Mouse (Mus musculus): Measurements from ENCODE around the gene Tmem238. TPM values are rescaled to one million over a fixed set of nuclear protein-coding genes. Genes with fewer than 3 reads are reported as not detected.
A peak's percentile ranks its signal among the peaks of the same experiment; 100 is the strongest.
"Not testable (repeated sequence)": the region's sequence is repeated elsewhere in the genome, so short reads cannot be mapped to it uniquely, and the experiment has no call there.

Gene Tmem238
- 4.3 and 5.3 TPM in 2 replicates for polyA plus RNA-seq (2011; ENCODE audit: insufficient read length, low read depth, missing spikeins)

DNA sequence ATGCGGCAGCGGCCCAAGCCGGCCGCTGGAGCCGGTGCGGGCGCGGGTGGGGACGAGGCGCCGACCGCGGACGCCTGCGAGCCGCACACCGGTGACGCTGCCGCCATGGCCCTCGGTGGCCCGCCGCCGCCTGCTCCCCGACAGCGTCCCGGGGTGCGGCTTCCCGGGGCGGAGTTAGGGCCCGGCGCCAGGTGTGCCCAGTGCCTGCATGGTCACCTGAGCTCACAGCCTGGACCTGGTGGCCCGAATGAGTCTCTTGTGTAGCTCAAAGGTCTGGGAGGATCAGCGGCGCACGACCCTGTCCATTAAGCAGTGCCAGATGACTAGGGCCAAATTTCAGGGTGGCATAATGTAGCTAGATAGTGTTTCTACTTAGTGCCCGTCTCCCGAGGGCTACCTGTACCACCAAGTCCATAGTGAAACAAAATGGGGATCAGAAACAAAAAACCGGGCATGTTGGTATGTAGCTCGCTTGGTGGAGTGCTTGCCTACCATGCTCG lies at the start of gene Tmem238:
Tmem238 (minus strand) TSS at position 221 of the 500 bp plus-strand sequence.
- H3K4me1 ChIP-seq (ENCODE audit: control insufficient read depth, insufficient read depth, low read length), result peaks cover 2% of the 10 kb centered on the region; the same call in 1 of the 2 replicates
- TF ChIP-seq CTCF (IDR thresholded peaks at IDR 0.05; ENCODE audit: borderline replicate concordance, insufficient read depth, low read length) (no peak), POLR2A (IDR thresholded peaks at IDR 0.05; ENCODE audit: low read depth, low read length) (no peak; the same call in 1 of the 2 replicates)
- peak within 1 kb of the TSS; percentile 61 for H3K4me3 ChIP-seq (ENCODE audit: insufficient read depth, low read length)
- no peak within 1 kb of the TSS for H3K27ac ChIP-seq (ENCODE audit: insufficient read depth, low read length)

DNA sequence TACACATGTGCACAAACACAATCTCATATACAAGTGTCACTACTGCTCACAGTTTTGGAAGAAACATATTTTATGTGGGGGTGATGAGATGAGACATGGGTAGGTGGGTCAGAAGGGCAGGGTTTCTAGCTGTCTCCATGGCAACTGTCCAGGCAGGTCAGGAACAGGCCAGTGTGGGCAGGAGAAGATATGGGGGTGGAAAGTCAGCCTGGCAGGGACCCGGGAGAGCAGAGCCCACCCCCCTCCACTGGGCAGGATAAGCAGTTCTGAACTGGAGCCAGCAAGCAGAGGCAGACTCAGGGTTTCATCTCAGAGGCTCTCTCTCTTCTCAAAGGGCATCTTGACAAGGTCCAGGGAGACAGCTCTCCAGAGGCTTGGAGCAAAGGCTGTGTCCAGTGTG lies 48.2 kb upstream of the Tmem238 start:
- no peak overlapping the region for H3K4me3 ChIP-seq (ENCODE audit: insufficient read depth, low read length)
- no peaks in the 10 kb centered on the region for H3K4me1 ChIP-seq (ENCODE audit: control insufficient read depth, insufficient read depth, low read length)
- TF ChIP-seq CTCF (IDR thresholded peaks at IDR 0.05; ENCODE audit: borderline replicate concordance, insufficient read depth, low read length) (no peak), POLR2A (IDR thresholded peaks at IDR 0.05; ENCODE audit: low read depth, low read length) (no peak)
- H3K27ac ChIP-seq (ENCODE audit: insufficient read depth, low read length), result no peak overlapping the region

DNA sequence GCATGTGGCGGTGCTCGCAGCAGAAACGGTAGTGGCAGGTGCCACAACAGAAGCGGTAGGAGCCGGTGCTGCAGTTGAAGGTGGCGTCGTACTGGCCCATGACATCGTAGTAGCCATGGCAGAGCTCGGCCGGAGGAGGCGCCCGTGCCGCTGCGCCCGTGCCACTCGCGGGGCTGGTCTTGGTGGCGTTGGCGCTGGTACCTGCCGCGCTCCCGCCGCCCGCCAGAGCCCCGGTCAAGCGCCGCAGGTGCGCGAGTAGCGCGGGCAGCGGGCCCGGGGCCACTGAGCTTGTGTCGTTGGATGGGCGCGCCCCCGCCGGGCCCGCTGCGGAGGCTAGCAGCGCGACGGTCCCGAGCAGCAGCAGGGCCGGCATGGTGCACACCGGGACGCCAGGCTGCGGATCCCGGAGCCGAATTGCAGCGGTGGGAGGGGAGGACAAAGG lies 46.9 kb upstream of the Tmem238 start:
- no peaks in the 10 kb centered on the region for H3K4me1 ChIP-seq (ENCODE audit: control insufficient read depth, insufficient read depth, low read length)
- H3K4me3 ChIP-seq (ENCODE audit: insufficient read depth, low read length), result no peak overlapping the region
- TF ChIP-seq CTCF (IDR thresholded peaks at IDR 0.05; ENCODE audit: borderline replicate concordance, insufficient read depth, low read length) (peak; percentile 45; the same call in 1 of the 2 replicates), POLR2A (IDR thresholded peaks at IDR 0.05; ENCODE audit: low read depth, low read length) (no peak)
- no peak overlapping the region for H3K27ac ChIP-seq (ENCODE audit: insufficient read depth, low read length)

DNA sequence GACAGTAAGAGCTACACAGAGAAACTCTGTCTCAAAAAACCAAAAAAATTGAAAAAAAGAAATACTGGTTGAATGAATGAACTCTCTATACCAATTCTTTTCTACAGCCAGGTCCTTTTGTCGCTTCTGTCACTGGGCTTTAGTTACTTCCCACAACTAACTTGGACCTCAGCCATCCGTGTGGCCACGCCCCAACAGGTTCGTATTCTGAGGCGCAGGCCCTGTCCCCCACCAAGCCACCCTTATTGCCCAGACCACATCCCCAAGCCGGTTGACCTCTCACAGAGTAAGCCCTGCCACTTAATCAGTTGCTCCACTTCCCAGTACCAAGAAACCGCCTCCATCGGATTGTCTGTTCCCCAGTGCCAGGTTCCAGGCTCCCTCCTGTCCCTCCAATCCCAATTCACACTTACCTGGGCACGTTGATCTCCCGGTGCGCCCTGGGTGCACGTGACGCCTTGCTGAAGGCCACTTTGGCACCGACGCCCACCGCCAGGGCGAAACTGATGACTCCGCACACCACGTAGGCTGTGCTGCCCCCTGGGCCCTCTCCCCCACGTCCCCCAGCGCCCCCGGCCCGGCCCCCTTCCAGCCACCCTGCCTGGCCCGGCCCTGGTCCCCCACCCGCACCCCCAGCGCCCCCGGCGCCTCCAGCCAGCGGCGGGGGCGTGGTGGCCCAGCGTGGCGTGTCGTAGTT lies 46.3 kb upstream of the Tmem238 start:
- TF ChIP-seq CTCF (IDR thresholded peaks at IDR 0.05; ENCODE audit: borderline replicate concordance, insufficient read depth, low read length) (no peak), POLR2A (IDR thresholded peaks at IDR 0.05; ENCODE audit: low read depth, low read length) (no peak)
- Histone ChIP-seq H3K27ac (ENCODE audit: insufficient read depth, low read length) (no peak overlapping the region), H3K4me3 (ENCODE audit: insufficient read depth, low read length) (no peak overlapping the region), H3K4me1 (ENCODE audit: control insufficient read depth, insufficient read depth, low read length) (no peaks in the 10 kb centered on the region)

DNA sequence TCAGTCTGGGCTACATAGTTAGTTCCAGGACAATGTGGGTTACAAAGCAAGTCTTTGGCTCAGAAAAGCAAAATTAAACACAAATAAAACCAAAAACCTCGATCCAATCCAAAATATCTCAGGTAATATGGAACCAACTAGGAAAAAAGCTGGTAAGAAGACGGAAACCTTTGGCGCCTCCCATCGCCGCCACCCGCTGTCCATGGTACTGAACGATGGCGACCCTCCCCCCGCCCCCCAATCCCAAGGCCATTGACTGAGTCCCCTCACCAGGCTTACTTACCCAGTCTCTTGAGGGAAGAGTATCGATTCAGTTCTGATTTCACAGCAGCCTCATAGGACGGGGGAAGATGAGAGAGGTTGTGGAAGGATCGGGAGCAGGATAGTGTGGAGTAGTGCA lies 41.0 kb upstream of the Tmem238 start:
- TF ChIP-seq POLR2A (IDR thresholded peaks at IDR 0.05; ENCODE audit: low read depth, low read length) (no peak), CTCF (IDR thresholded peaks at IDR 0.05; ENCODE audit: borderline replicate concordance, insufficient read depth, low read length) (no peak)
- H3K4me1 ChIP-seq (ENCODE audit: control insufficient read depth, insufficient read depth, low read length), result no peaks in the 10 kb centered on the region
- no peak overlapping the region for H3K27ac ChIP-seq (ENCODE audit: insufficient read depth, low read length)
- no peak overlapping the region for H3K4me3 ChIP-seq (ENCODE audit: insufficient read depth, low read length)

DNA sequence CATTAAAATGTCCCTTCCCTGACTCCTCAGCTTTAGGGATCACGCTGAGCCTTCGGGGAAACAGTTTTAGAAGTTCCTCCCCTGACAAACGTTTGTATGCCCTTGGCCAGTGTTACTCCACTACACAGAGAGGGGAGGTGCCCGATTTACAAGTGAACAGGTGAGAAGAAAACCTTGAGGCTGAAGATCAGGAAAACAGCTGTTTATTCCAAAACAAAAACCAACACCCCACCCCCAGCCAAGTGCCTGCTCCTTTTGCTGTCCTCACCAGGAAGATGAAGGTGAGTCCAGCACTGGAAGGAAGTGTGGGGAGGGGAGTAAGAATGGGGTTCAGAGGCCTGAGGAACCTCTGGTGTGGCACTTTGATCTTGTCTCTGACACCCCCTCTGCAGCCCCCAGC lies 35.9 kb upstream of the Tmem238 start:
- H3K4me3 ChIP-seq (ENCODE audit: insufficient read depth, low read length), result no peak overlapping the region
- H3K4me1 ChIP-seq (ENCODE audit: control insufficient read depth, insufficient read depth, low read length), result no peaks in the 10 kb centered on the region
- H3K27ac ChIP-seq (ENCODE audit: insufficient read depth, low read length), result no peak overlapping the region
- TF ChIP-seq POLR2A (IDR thresholded peaks at IDR 0.05; ENCODE audit: low read depth, low read length) (no peak), CTCF (IDR thresholded peaks at IDR 0.05; ENCODE audit: borderline replicate concordance, insufficient read depth, low read length) (no peak)

DNA sequence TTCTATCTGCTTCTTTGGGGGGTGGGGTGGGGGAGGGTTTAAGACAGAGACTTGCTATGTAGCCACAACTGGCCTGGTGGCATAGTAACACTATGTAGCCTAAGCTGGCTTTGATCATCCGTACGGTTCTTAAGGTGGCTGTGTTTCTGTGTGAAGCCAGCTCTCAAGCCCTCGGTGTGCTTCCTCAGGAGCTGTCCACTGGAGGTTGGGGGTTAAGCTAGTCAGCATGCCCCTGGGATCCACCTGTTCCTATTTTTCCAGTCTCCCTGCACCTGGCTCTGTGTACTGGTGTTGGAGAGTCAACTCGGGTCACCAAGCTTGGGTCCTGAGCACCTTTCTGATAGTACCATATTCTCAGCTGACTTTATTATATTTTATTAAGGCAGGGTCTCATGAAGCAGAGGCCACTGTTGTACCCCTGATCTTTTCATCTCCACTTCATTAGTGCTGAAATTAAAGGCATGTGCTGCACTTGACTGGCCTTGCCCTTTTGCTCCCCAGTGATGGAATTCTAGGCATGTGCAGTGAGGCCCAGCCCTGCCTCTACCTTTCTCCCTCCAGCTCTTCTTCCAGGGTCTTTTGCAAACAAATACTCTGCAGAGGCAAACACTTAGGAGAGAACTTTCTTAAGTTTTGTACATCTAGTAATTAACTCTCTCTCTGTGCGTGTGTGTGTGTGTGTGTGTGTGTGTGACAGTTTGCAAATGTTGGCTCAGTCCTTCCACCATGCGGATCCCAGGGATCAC lies 32.9 kb upstream of the Tmem238 start:
- Histone ChIP-seq H3K4me3 (ENCODE audit: insufficient read depth, low read length) (no peak overlapping the region), H3K27ac (ENCODE audit: insufficient read depth, low read length) (no peak overlapping the region), H3K4me1 (ENCODE audit: control insufficient read depth, insufficient read depth, low read length) (no peaks in the 10 kb centered on the region)
- TF ChIP-seq POLR2A (IDR thresholded peaks at IDR 0.05; ENCODE audit: low read depth, low read length) (no peak), CTCF (IDR thresholded peaks at IDR 0.05; ENCODE audit: borderline replicate concordance, insufficient read depth, low read length) (no peak)

DNA sequence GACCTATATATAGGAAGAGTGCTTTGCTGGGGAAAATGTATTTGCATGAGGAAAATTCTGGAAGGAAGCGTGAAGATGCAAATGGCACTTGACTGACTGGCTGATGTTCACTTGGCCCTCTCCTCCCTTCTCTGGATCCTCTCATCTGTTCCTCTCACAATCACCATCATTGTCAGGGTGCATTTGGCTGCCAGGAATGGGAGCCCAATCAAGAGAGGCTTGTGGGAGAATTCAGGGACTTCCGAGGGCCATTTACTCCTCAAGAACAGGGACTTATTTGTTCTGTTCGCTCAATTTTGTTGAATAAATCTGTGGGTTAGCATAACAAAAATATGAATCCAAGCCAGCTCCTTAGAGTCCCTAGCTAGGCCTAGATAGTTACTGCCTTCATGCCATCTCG lies 32.2 kb upstream of the Tmem238 start:
- TF ChIP-seq CTCF (IDR thresholded peaks at IDR 0.05; ENCODE audit: borderline replicate concordance, insufficient read depth, low read length) (no peak), POLR2A (IDR thresholded peaks at IDR 0.05; ENCODE audit: low read depth, low read length) (no peak)
- H3K4me3 ChIP-seq (ENCODE audit: insufficient read depth, low read length), result no peak overlapping the region
- no peaks in the 10 kb centered on the region for H3K4me1 ChIP-seq (ENCODE audit: control insufficient read depth, insufficient read depth, low read length)
- H3K27ac ChIP-seq (ENCODE audit: insufficient read depth, low read length), result no peak overlapping the region

DNA sequence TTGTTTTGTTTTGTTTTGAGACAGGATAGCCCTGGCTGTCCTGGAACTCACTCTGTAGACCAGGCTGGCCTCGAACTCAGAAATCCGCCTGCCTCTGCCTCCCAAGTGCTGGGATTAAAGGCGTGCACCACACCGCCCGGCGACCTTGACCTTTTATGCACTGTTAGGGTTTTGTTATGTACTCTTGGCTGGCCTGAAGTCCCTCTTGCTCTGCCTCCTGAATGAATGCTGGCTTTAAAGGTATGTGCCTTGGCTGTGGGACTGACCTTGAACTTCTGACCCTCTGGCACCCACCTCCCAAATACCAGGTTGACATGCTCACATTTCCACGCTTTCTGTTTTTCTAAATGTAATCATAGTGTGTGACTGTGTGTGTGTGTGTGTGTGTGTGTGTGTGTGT lies 31.5 kb upstream of the Tmem238 start:
- H3K27ac ChIP-seq (ENCODE audit: insufficient read depth, low read length); H3K4me3 ChIP-seq (ENCODE audit: insufficient read depth, low read length); H3K4me1 ChIP-seq (ENCODE audit: control insufficient read depth, insufficient read depth, low read length): not testable (repeated sequence)

DNA sequence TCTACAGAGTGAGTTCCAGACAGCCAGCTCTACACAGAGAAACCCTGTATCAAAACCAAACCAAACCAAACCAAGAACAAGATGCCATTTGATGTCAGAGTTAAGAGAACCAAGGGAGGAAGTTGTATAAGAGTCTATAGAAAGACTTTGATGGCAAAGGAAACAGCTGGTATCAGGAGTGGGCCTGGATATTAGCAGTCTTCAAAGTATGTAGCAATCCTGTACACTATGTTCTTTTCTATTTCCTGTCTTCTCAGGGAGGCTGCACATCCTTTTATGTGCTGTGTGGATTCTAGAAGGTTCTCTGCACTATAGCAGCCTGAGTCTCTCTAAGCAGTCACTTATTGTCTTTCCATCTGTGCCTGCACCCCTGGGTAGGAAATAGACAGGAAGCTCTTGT lies 27.1 kb upstream of the Tmem238 start:
- TF ChIP-seq POLR2A (IDR thresholded peaks at IDR 0.05; ENCODE audit: low read depth, low read length) (no peak), CTCF (IDR thresholded peaks at IDR 0.05; ENCODE audit: borderline replicate concordance, insufficient read depth, low read length) (no peak)

More for the DNA sequence above, 27.1 kb upstream of the Tmem238 start:
- Histone ChIP-seq H3K4me1 (ENCODE audit: control insufficient read depth, insufficient read depth, low read length) (no peaks in the 10 kb centered on the region), H3K27ac (ENCODE audit: insufficient read depth, low read length) (no peak overlapping the region), H3K4me3 (ENCODE audit: insufficient read depth, low read length) (no peak overlapping the region)

All from embryonic fibroblast, embryonic 13.5 days (primary cell).